Mouse (Mus musculus): ENCODE measurements around the gene Prr13. TPM values are rescaled to one million over a fixed set of nuclear protein-coding genes. Genes with fewer than 3 reads are reported as not detected.

Prr13 gene
- polyA plus RNA-seq, 1 experiment from 2014 or later, result 84.9 TPM

DNA sequence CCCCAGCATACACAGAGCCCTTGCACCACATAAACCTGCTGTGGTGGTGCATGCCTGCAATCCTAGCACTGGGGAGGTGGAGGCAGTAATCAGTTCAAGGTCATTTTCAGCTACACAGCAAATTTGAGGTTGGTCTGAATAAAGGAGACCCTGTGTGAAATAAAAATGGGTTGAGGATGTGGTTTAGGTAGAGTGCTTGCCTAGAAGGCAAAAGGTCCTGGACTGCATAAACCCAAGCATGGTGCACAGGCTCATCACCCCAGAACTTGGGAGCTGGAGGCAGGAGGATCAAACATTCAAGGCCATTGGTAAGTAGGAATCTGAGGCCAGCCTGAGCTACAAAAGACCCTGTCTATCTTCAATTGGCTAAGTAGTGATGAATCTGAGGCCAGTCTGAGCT lies 48.7 kb downstream of the Prr13 start:
- Histone ChIP-seq H3K36me3 (peaks cover 36% of the 10 kb centered on the region), H3K4me1 (peaks cover 32% of the 10 kb centered on the region), H3K4me3 (no peak overlapping the region), H3K27me3 (no peaks in the 10 kb centered on the region), H3K27ac (replicated peaks) (no peak overlapping the region), H3K9ac (replicated peaks) (no peak overlapping the region), H3K4me2 (replicated peaks) (no peak overlapping the region), H3K9me3 (no peaks in the 10 kb centered on the region)
- no peak for ATAC-seq (ENCODE audit: low FRiP score, low read depth)

DNA sequence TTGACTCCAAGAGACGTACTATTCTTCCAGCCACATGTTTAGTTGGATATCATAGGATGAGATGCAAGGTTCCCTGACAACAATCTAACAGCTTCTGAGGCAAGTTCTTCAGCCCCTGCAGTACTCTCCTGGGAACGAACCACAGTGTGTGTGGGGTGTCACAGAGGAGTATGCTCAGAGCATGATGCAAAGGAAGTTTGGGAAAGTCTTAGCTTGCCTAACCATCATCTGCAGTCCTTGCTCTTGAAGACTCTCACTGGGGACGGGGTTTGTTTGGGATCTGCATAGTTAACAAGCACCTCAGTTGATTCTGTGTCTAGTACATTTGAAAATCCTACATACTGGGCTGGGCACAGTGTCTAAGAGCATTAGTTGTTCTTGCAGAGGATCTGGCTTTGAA lies 49.5 kb downstream of the Prr13 start:
- H3K27ac ChIP-seq (replicated peaks), result no peak overlapping the region
- H3K4me3 ChIP-seq, result no peak overlapping the region
- H3K9ac ChIP-seq (replicated peaks), result no peak overlapping the region
- peaks cover 38% of the 10 kb centered on the region for H3K4me1 ChIP-seq
- ATAC-seq (ENCODE audit: low FRiP score, low read depth), result no peak
- H3K9me3 ChIP-seq, result no peaks in the 10 kb centered on the region
- H3K4me2 ChIP-seq (replicated peaks), result no peak overlapping the region
- WGBS, result 90% methylated on average over 3 of the region's 3 CpGs
- peaks cover 29% of the 10 kb centered on the region for H3K36me3 ChIP-seq
- no peaks in the 10 kb centered on the region for H3K27me3 ChIP-seq

DNA sequence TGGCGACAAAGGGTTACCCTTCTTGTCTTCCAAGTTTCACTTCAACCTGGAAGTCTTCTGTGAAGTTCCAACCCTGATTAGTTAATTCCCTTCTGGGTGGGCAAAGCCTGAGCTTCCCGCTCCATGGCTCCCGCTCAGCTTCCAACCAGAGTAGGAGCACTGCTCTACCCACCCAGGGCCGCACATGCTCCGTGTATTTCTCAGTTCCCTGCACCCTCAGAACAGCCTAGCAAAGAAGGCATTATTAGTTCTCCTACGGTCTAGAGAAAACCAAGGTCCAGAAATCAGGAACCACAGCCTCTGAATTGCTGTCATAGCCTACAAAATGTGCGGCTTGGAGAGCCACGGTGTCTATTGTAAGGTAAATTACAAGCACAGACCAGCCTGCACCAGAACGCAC lies 51.3 kb downstream of the Prr13 start:
- Histone ChIP-seq H3K4me3 (peak overlapping the region; percentile 54), H3K9ac (replicated peaks) (peak overlapping the region; percentile 67), H3K36me3 (peaks cover 12% of the 10 kb centered on the region), H3K4me2 (replicated peaks) (peak overlapping the region; percentile 71), H3K27me3 (no peaks in the 10 kb centered on the region), H3K4me1 (peaks cover 52% of the 10 kb centered on the region), H3K27ac (replicated peaks) (peak overlapping the region; percentile 92), H3K9me3 (no peaks in the 10 kb centered on the region)
- 5% methylated on average over 9 of the region's 9 CpGs for WGBS
- peak; percentile 58 for ATAC-seq (ENCODE audit: low FRiP score, low read depth)

DNA sequence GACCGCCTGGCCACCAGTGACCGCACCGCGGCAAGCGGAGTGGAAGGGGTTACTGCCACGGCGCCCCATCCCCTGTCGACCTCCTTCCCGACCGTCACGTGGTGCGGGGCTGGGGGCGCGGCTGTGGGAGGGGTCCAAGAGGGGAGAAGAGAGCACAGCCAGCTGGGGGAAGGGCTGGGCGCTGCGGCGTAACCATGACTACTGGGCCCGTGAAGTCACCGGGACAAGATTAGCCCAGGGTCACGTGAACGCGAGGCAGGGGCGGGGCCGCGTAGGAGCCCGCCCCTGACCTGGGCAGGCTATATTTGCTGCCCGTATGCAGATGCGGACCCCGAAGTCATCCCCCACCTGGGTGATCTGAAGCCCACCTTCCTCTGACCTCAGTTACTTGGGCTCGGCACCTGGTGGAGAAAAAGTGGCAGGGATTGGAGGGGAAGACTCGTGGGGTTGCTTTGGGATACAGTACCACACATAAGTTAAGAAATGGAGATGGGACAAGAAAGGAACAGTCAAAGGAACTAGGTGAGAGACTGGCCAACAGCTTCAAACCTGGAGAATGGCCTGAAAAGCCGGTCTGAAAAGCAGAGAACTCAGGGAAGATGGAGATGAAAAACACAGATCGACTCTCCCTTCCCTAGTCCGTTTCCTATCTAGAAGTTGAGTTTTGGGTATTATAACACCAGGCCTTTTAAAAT lies 51.9 kb downstream of the Prr13 start:
- peaks cover 9% of the 10 kb centered on the region; the same call in 1 of the 2 replicates for H3K36me3 ChIP-seq
- H3K27ac ChIP-seq (replicated peaks), result peak overlapping the region; percentile 92
- peak overlapping the region; percentile 67 for H3K9ac ChIP-seq (replicated peaks)
- peak overlapping the region; percentile 54 for H3K4me3 ChIP-seq
- ATAC-seq (ENCODE audit: low FRiP score, low read depth), result peak; percentile 95
- 4% methylated on average over 34 of the region's 34 CpGs for WGBS
- H3K4me2 ChIP-seq (replicated peaks), result peak overlapping the region; percentile 71
- no peaks in the 10 kb centered on the region for H3K9me3 ChIP-seq
- H3K27me3 ChIP-seq, result no peaks in the 10 kb centered on the region
- H3K4me1 ChIP-seq, result peaks cover 58% of the 10 kb centered on the region

DNA sequence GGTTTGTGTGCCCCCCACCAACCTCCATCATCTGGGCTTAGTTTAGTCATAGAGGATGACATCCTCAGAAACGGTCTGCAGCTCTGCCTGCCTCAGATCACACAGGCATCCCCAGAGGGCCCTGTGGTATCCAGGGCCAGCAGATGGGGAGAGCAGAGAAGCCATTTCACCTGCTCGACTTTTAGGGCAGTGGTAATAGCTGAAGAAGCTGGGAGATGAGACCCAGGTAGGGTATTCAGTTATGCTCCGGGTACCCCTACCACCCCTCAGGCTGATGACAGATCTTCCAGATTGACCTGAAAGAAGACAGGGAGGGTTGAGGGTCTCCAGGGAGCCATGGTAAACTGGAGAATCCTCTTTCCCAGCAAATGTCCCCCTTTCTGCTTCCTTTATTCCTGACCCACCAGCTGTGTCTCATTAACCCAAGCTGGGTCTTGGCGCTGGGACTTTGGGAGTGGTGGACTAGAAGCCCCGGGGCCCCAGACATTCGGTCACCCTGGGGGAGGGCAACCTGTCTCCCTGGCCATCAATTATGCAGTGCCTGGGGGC lies 52.5 kb downstream of the Prr13 start:
- Histone ChIP-seq H3K27ac (replicated peaks) (peak overlapping the region; percentile 92), H3K36me3 (peaks cover 9% of the 10 kb centered on the region; the same call in 1 of the 2 replicates), H3K27me3 (no peaks in the 10 kb centered on the region), H3K9me3 (no peaks in the 10 kb centered on the region), H3K4me2 (replicated peaks) (peak overlapping the region; percentile 71), H3K4me3 (0 out of 2 replicates have a peak overlapping the region, but pooled peaks have one; percentile 54), H3K9ac (replicated peaks) (peak overlapping the region; percentile 41; the same call in 1 of the 2 replicates), H3K4me1 (peaks cover 63% of the 10 kb centered on the region)
- ATAC-seq (ENCODE audit: low FRiP score, low read depth), result 0 out of 2 replicates have a peak, but pooled peaks have one; percentile 10
- WGBS, result 9% methylated on average over 6 of the region's 6 CpGs

DNA sequence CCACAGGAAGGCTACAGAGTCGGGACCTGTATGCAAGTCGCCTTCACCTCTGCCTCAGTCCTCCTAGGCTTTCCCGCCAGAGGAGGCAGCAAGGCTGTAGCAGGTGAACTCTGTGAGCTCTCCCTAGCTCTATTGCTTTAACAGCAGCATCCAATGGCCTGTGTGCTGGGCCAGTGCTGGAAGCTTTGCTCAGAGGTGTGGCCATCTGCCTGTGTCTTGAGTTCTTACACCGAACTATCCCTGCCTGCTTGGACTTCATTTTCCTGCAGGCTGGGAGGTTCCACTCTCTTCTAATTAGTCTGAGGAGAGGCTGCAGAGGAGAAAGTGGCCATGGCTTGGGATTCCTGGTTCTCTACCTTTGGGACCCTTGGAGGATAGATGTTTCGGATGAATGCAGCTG lies 53.2 kb downstream of the Prr13 start:
- Histone ChIP-seq H3K27me3 (no peaks in the 10 kb centered on the region), H3K4me1 (peaks cover 63% of the 10 kb centered on the region), H3K9me3 (no peaks in the 10 kb centered on the region), H3K4me2 (replicated peaks) (peak overlapping the region; percentile 71), H3K27ac (replicated peaks) (peak overlapping the region; percentile 92), H3K36me3 (peaks cover 7% of the 10 kb centered on the region; the same call in 1 of the 2 replicates), H3K4me3 (no peak overlapping the region), H3K9ac (replicated peaks) (peak overlapping the region; percentile 41)
- no peak for ATAC-seq (ENCODE audit: low FRiP score, low read depth)
- 30% methylated on average over 5 of the region's 5 CpGs for WGBS

Other genes with a start within 250 kb of the Prr13 start
- gene Itgb7, start 227.1 kb upstream of the Prr13 start, polyA plus RNA-seq (2016; fragmentation: Nextera tagmentation; extraction: Ambion mirVana), result 0.84 and 1.6 TPM in 2 replicates
- 13.6 and 19.2 TPM in 2 replicates for gene Rarg, start 201.5 kb upstream of the Prr13 start, polyA plus RNA-seq (2016; fragmentation: Nextera tagmentation; extraction: Ambion mirVana)
- 0.26 and 0.28 TPM in 2 replicates for gene Gm9918, start 188.5 kb upstream of the Prr13 start, polyA plus RNA-seq (2016; fragmentation: Nextera tagmentation; extraction: Ambion mirVana)
- 51.9 and 57.7 TPM in 2 replicates for gene Mfsd5, start 179.6 kb upstream of the Prr13 start, polyA plus RNA-seq (2016; fragmentation: Nextera tagmentation; extraction: Ambion mirVana)
- 33.6 and 38.4 TPM in 2 replicates for gene Espl1, start 162.8 kb upstream of the Prr13 start, polyA plus RNA-seq (2016; fragmentation: Nextera tagmentation; extraction: Ambion mirVana)
- gene Pfdn5, start 132.9 kb upstream of the Prr13 start, polyA plus RNA-seq (2016; fragmentation: Nextera tagmentation; extraction: Ambion mirVana), result 363 and 378 TPM in 2 replicates
- 96.1 and 108 TPM in 2 replicates for gene Myg1, start 127.3 kb upstream of the Prr13 start, polyA plus RNA-seq (2016; fragmentation: Nextera tagmentation; extraction: Ambion mirVana)
- gene Aaas, start 108.3 kb upstream of the Prr13 start, polyA plus RNA-seq (2016; fragmentation: Nextera tagmentation; extraction: Ambion mirVana), result 61.5 and 67.9 TPM in 2 replicates
- 0.46 and 0.93 TPM in 2 replicates for gene Sp7, start 91.8 kb upstream of the Prr13 start, polyA plus RNA-seq (2016; fragmentation: Nextera tagmentation; extraction: Ambion mirVana)
- gene Sp1, start 52.9 kb upstream of the Prr13 start, polyA plus RNA-seq (2016; fragmentation: Nextera tagmentation; extraction: Ambion mirVana), result 9.6 and 10.2 TPM in 2 replicates
- gene Amhr2, start 13.7 kb upstream of the Prr13 start, polyA plus RNA-seq (2016; fragmentation: Nextera tagmentation; extraction: Ambion mirVana), result 0.29 TPM in 1 of 2 replicates, not detected in the other
- 168 and 186 TPM in 2 replicates for gene Pcbp2, start 11.5 kb downstream of the Prr13 start, polyA plus RNA-seq (2016; fragmentation: Nextera tagmentation; extraction: Ambion mirVana)
- 4.6 and 9.6 TPM in 2 replicates for gene Gm10337, start 44.7 kb downstream of the Prr13 start, polyA plus RNA-seq (2016; fragmentation: Nextera tagmentation; extraction: Ambion mirVana)
- 46.1 and 50.6 TPM in 2 replicates for gene Map3k12, start 58.0 kb downstream of the Prr13 start, polyA plus RNA-seq (2016; fragmentation: Nextera tagmentation; extraction: Ambion mirVana)
- 106 and 107 TPM in 2 replicates for gene Tarbp2, start 59.2 kb downstream of the Prr13 start, polyA plus RNA-seq (2016; fragmentation: Nextera tagmentation; extraction: Ambion mirVana)
- gene Npff, start 65.9 kb downstream of the Prr13 start, polyA plus RNA-seq (2016; fragmentation: Nextera tagmentation; extraction: Ambion mirVana), result 2.5 and 3.1 TPM in 2 replicates
- 0.18 TPM in 1 of 2 replicates, not detected in the other for gene Gm28047, start 166.0 kb downstream of the Prr13 start, polyA plus RNA-seq (2016; fragmentation: Nextera tagmentation; extraction: Ambion mirVana)
- 17.0 and 20.1 TPM in 2 replicates for gene Atf7, start 166.4 kb downstream of the Prr13 start, polyA plus RNA-seq (2016; fragmentation: Nextera tagmentation; extraction: Ambion mirVana)
- 55.9 and 67.0 TPM in 2 replicates for gene Atp5g2, start 213.3 kb downstream of the Prr13 start, polyA plus RNA-seq (2016; fragmentation: Nextera tagmentation; extraction: Ambion mirVana)